Mouse (Mus musculus) naive thymus-derived CD4-positive, alpha-beta T cell, adult 2 months (primary cell): ENCODE results near the gene Rtl8c.
"Not testable (repeated sequence)": the region's sequence is repeated elsewhere in the genome, so short reads cannot be mapped to it uniquely, and the experiment has no call there.

Experiments used
- DNase-seq: peaks from one replicate; pipeline ENCODE4 v3.0.0-alpha.2; 2011; ENCODE audit warnings: low read depth

Rtl8c gene

DNA sequence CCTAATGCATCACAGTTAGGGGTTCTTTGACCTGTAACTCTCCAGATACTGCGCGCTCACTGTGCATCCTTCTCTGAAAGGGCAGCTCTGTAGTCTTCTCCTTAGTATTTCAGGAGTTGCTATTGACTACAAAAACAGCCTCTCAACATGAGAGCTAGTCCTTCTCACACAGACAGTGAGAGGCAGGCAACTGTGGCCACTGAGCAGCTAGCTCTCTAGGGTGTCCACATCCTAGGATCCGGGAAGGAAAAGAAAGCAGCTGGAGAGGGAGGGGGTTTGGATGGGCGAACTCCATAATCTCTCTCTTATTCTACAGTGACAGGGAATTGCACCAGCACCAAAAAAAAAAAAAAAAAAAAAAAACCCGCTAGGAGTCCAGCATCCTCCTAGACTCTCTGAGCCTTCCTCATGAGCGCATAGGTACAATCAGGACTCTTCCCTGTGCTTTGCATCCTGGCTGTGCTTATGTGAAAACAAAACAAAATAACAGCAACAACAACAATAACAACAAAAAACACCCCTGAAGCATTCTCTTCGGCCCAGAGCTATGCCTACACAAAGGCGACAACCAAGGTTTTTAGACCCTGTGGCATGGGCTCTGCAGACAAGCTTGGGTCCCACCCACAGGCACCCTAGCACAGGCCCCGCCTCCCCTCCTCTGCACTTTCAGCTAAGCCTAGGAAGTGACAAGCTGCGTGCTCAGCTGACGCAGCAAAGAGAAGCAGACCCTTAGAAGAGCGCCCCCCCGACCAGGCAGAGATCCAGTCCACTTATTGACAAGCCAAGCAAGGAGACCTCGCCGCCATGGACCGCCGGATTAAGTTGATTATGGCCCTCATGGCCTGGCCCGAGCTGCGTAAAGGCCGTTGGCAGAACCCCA, at the start of gene Rtl8c:
Gene Rtl8c, plus strand, starts transcription at position 791 of the 880 bp plus-strand sequence.
- DNase-seq = peak; percentile 65

DNA sequence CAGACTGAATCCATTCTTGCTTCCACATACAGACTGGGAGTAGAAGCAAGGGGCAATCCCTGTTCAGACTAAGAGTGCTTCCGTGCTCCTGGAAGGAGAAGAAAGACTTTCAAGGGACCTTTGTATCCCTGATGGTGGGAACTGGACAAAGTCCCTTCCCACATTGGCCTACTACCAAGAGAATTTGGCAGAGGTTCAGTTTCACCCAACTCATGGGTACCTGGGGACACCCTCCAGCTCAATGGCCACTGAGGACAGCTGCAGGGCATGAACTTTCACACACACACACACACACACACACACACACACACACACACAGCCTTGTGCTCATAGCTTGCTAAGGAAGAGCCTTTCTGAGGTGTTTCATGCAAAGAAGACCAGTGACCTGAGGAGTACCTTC, 28.5 kb upstream of the Rtl8c start:
- DNase-seq = no peak

- not testable (repeated sequence) for DNase-seq
Measured at GRCm38 (mm10) chrX:53581407-53581806, 26.4 kb upstream of the Rtl8c start.

DNA sequence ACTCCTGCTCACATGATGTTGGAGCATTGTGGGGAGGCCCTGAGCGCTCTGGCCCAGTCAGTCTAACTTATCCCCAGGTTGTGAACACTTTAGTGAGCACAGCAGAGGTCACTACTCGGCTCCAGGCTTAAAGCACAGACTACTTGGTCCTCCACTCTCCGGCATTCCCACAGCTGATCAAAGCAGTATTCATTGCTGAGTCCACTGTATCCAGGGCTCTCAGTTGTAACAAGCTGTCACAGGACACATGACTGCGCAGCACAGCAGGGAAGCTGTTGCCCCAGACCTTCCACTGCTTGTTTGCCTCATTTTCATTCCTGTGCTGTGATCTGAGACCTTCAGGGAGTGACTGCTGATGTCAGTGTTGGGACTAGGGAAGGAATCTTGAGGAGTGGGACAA, 24.4 kb upstream of the Rtl8c start:
- not testable (repeated sequence) for DNase-seq

GRCm38 (mm10) chrX:53599993-53600392, 7.8 kb upstream of the Rtl8c start:
- peak; percentile 4 for DNase-seq

DNA sequence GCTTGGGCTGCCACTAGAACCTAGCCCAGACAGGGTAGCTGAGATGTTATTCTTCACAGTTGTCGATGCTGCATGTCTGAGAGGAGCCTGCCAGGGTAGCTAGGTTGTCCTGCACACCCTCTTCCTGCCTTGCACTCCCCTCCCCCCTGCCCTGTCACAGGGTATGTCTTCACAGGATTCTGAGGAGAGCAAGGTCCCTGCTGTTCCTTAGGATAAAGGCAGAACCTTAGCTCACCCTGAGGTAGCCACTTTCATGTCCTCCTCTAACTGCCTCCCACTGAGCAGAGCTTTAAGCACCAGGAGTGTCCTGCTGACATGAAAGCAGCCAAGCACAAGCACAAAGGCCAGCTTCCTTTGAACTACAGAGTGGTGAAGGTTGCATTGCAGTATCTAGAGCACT, 1.7 kb upstream of the Rtl8c start:
- not testable (repeated sequence) for DNase-seq

DNA sequence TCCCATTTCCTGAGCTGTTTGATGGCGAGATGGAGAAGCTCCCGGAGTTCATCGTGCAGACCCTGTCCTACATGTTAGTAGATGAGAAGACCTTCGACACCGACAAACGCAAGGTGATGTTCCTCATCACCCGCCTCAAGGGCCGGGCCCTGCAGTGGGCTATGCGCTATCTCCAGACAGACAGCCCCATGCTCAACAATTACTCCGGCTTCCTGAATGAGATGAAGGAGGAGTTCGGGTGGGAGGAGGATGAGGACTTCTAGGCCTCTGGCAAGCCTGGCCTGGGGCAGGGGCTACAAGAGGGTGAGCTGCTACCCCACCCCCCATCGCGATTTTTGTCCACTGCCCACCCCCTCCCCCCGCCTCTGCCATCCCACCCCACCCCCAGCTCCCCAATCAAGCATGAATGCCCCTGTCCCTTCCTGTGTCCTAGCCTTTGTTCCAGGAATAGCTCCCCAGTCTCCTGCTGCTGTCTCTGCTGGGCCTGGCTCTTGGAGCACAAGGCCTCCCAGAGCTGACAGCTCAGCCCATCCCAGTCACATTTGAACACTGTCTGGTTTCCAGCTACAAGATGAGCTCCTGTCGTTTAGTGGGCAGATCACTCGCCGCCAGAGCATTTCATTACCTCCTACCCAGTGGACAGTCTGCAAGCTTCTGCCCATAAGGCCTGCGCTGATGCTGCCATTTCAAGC, 436 bp downstream of the Rtl8c start:
- peak; percentile 2 for DNase-seq

GRCm38 (mm10) chrX:53608879-53609278, 1.0 kb downstream of the Rtl8c start, which contains the start of gene Gm14597:
Gene Gm14597 (minus strand): TSS chrX:53608979.
- not testable (repeated sequence) for DNase-seq

- peak; percentile 80 for DNase-seq
Measured at GRCm38 (mm10) chrX:53610571-53610970, 2.7 kb downstream of the Rtl8c start.

DNA sequence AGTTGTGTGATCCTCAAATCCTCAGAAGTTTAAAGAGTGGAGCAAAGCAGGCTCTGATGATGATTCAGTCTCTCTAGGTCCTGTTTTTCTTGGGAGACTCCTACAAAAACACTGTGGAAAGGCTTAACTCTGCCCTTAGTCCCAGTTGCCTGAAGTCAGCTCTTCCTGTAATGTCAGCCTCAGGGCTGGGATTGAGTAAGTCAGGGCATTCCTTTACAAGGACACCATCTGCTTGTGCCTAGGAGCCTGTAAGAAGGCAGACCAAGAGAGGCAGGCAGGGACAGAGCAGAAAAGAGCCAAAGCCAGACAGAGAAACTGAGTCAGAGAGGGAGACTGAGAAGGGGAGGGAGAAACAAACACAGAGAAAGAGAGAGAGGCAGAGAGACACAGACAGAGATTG, 3.6 kb downstream of the Rtl8c start:
- DNase-seq = not testable (repeated sequence)

DNA sequence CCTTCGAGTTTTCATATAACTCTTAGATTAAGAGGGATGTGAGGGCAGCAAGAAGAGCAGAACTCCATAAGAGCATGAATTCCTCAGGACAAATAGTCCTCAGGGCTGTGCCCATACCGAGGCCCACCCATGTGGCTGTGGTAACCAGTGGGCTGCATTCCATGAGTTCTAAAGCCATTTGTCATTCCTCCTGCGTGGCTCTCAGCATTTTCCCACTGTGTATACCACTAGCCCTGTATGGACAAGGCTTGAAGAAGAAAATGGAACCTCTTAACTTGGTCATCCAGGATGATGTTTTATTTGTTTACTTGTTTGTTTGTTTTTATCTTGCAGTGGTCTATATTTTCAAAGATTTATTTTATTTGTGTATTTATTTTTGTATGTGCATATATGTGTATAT, 30.3 kb downstream of the Rtl8c start:
- not testable (repeated sequence) for DNase-seq

GRCm38 (mm10) chrX:53642604-53642979, 34.8 kb downstream of the Rtl8c start:
- DNase-seq = not testable (repeated sequence)

DNA sequence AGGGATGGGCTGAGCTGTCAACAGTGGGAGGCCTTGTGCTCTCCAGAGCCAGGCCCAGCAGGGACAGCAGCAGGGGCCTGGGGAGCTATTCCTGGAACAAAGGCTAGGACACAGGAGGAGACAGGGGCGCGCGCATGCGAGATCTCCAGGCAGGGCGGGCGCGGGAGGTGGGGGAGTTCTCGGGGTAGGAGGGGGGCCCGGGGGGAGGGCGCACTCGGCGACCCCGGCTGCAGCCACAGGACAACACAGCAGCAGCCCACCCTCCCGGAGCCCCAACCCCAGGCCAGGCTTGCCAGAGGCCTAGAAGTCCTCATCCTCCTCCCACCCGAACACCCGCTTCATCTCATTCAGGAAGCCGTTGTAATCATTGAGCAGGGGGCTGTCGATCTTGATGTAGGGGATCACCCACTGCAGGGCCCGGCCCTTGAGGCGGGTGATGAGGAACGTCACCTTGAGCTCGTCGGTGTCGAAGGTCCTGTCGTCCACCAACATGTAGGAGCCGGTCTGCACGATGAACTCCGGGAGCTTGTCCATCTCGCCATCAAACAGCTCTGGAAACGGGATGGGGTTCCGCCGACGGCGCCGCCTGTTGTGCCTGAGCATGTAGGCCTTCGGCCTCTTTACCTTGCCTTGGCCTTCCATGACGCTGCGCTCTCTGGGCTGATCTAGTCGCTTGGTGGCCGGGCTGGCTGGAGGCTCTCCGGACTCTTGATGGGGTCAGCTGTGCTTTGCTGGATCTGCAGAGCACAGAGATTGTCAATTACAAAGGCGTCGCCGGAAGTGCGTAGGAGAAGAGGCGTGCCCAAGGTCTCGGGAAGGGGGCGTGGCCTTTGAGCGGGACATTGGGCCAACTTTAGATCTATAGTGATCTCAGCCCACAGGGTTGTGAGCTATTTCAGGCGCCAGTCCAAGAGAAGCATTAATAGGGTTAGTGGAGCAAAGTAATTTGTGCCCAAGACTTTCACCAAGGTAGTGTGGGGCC, 35.4 kb downstream of the Rtl8c start, which contains the start of gene Rtl8a:
Gene Rtl8a, minus strand, starts transcription at position 703 of the 982 bp plus-strand sequence.
- DNase-seq = peak; percentile 79

- no peak for DNase-seq
Measured at GRCm38 (mm10) chrX:53645885-53646284, 38.1 kb downstream of the Rtl8c start.

DNA sequence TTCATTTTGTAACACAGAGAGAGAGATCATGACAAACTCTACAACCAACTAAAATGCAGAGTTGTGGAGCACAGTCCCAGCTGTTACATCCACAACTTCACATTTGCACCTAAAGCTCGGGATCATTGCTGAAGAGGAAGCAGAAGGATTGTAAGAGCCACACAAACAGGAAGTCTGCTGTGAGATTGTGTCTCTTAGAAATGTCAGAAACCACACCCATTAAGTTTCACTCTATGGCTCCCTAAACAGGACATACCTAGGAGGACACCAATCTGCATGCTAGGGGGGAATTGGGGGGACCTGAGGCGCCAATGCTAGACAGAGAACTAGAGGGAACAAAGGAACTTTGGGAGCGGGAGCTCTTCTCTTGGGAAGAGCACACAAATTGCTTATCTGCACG, 45.1 kb downstream of the Rtl8c start:
- not testable (repeated sequence) for DNase-seq
